Mouse (Mus musculus) embryo, embryonic 10.5 days (tissue): ENCODE results near the gene Lamtor2.

Experiments used
- DNase-seq: peaks from one replicate; pipeline ENCODE4 v3.0.0-alpha.2; 2015; ENCODE audit warnings: low spot score

Lamtor2 gene

DNA sequence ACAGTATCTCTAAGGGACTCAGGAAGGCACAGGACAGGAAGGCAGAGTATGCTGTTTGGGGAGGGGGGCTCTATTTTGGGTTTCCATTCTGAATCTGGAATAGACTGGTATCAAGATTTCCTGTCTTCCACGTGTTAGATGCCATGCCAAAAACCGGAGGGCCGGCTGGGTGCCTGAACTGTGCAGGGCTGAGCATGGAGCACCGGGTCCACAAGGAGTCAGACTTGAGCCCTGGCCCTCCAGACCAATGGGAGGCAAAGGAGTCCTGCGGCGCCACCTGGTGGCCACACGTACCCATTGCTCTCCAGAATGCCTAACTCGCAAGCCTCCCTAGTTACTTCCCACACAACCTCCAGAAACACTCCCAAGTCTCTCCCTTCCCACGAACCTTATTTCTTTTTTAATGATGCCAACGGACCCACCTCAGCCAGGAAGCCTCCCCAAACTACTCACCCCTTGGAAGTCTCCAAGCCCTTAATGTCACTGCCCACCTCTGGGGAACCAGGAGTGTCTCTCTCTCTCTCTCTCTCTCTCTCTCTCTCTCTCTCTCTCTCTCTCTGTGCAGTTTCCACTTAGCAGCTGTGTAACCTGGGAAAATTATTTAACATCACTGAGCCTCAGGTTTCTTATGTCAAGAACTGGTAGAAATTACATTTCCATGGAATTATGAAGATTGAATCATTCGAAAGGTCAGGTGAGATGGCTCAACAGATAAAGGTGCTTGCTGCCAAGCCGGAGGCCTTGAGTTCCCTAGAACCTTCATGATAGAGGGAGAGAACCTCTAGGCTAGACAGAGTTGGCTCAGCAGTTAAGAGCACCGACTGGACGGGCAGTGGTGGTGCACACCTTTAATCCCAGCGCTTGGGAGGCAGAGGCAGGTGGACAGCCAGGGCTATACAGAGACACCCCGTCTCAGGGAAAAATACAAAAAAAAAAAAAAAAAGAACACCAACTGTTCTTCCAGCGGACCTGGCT, 26.4 kb downstream of the Lamtor2 start:
- peak; percentile 95 for DNase-seq

DNA sequence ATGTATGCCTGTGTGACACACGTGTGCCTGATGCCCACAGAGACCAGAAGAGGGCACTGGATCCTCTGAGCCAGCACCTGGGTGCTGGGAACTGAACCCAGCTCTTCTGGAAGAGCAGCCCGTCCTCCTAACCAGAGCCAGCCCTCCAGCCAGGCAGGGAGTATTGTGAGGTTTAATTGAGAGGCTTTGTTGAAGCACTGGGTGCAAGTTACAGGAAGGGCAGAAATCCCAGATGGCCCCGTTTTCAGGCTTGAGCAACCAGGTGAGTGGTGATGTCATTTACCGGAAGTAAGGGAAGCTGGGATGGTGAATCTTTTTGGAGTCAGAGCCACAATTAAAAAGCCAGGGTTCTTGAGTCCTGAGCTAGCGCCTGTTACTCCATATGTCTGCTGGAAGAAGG, 27.9 kb downstream of the Lamtor2 start:
- no peak for DNase-seq

DNA sequence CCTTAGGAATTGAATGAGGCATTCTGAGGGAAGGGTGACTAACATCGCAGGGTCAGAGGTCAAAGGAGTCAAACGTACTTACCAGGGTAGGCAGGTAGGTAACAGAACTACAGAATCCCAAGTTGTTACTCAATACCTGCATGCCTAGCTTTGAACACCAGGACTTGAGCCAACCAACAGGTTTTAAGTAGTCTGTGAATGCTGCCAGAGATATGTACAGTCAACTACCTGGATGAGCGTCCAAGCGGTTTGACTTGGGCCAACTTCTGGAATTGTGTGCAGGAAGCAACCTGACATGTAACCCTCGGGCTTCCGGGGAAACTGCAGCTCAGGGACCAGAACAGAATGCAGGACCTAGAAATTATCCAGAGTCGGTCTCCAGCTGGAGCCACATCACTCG, 29.8 kb downstream of the Lamtor2 start:
- DNase-seq, result no peak

DNA sequence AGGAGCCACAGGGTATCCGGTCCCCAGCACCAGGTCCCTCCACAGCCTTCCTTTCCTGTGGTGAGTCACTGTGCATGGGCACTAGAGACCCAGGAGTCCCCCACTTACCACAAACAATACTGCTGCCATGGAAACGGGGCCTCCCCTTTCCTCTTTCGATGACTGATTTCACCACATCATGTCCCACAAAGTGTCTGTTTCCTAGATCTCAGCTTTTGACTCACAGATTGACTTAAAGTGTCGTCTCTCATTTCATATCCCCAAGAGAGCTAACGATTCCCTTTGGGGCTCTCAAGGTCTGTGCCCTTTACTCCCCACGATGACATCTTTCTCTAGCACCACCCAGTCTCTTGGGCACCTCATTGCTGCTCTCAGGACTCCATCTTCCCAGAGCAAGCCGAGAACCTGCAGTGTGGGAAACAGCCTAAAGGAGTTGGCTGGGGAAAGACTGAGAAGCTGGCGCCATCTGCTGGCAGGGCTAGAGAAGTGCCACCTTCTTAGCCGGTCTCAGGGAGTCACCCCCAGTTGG, 31.0 kb downstream of the Lamtor2 start:
- peak; percentile 89 for DNase-seq

DNA sequence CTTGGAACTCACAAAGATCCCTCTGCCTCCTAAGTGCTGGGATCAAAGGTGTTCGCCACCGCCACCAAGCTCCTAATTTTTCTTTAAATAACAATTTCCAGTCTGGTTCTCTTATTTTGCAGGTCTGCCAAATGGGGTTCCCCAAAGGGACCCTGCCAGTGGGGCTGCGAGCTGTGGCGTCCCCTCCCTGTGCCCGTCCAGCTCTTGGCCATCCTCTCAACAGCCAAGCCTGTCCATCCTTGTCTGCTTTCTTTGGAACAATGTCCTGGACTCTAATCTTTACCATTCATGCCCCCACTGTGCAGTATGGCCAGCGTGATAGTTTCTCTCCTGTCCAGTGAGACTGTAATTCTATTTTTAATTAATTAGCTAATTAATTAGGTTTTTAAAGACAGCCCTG, 31.7 kb downstream of the Lamtor2 start:
- no peak for DNase-seq

DNA sequence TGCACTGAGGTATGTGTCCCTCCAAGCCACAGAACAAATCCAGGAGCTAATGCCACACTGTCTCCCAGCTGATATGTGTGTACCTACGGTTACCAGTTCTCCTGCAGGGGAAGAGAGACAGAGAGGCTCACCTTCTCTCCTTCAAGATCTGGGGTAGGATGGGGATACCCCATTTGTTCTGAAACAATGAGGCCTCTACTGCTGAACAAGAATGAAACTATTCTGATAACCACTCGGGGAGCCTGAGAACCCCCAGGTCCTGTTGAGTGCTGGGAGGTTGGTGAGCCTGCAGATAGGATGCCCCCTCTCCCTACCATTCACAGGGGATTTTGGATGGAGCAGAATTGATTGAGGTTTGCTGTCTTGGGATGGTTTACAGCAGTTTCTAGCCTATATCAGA, 32.8 kb downstream of the Lamtor2 start:
- no peak for DNase-seq

DNA sequence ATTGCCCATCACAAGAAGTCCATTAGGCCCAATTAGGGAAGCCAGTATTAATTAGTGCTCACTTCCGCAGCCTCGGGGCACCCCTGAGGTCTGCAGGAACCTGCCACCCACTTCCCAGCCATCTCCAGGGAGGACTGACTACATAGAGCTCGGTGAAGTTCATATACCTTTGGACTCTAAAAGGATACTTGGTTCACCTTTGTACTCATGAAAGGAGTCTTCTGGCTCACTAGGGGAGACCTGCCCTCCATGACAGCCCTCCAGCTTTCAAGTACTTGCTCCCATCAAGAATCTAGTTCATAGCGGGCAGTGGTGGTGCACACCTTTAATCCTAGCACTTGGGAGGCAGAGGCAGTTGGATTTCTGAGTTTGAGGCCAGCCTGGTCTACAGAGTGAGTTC, 34.5 kb downstream of the Lamtor2 start:
- DNase-seq, result no peak

DNA sequence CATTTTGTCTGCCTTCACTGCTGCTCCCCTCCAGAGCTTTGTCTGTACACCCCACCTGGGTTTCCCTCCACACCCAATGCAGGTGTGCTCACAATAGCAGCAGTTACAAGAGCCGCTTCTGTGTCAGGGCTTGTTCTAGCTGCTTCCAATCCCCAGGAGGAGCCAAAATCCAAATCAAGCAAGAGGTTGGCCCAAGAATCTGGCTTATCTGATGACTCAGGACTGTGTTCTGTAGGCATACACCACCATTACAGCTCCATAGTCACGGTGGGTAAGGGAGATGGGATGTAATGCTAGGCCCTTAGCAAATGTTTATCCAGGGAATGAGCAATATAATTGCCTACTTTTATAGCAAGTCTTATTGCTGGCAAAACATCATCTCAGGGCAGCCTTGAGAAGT, 36.5 kb downstream of the Lamtor2 start:
- no peak for DNase-seq

DNA sequence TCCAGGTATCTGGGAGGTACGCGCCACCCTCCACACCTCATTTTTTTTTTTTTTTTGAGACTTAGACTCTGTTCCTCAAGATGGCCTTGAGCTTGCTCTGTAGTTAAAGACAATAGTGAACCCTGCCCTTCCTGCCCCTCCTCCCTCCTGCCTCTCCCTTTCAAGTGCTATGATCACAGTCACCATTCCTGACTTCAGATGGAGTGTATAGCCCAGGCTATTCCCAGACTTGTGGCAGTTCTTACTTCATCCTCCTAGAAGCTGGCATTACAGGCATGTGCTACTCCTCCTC, 37.8 kb downstream of the Lamtor2 start:
- no peak for DNase-seq

DNA sequence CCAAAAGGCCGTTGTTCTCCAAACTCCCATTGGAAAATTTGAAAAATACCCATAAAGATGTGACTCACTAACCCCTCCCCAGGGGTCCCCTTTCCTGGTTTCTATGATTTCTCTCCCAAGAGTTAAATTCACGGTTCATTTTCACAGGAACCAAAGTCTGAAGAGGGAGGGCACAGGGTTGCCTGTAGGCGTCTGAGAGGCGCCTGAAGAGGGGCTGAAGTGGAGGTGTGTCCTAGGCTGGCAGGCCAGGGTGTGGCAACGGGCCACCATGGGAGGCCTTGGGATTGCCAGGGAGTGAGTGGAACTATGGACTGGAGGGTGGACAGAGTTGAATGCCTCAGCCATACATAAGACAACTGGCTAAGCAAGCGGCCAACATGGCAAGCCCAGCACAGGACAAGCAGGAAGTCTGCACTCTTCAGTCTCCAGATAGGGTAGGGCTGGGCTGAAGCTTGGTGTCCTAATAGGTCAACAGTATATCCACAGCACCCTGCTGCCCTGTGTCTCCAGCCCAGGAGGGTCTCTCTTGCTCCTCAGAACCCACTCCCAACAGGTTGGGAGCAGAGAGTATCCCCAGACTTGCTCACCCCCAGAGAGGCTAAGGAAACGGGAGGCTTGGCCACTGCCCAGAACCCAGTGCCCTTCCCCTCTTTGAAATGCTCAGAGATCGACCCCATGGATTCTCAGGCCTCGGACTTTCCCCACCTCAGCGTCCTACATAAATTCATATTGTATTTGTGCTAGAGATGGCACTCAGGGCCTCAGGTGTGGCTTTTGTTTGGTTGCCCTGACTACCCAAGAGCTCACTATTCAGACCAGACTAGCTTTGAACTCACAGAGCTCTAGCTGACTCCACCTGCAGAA, 38.4 kb downstream of the Lamtor2 start:
- DNase-seq, result no peak

DNA sequence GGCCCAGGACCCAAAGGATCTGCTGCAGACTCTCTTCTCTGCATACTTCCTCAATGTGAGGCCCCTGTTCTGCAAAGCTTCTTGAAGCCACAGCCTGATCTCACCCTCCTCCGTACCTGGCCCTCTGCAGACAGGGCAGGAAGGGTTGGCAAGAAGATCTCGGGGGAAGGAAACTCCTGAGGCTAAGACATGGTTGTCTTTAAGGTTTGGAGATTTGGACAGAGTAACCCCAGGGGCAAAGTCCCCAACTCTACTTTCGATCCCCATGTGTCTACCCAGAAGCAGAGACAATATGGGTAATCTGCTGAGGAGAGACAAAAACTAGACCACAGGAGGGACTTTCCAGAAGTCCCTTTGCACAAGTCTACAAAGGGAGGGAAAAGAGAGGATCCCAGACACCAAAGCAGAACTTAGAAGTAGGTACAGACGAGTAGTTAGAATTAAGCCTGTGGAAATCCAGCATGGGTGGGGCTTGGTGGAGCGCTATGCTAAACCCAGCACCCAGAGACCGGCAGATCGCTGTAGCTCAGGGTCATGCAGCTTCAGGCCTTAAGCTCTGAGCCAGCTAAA, 39.2 kb downstream of the Lamtor2 start:
- DNase-seq, result no peak

DNA sequence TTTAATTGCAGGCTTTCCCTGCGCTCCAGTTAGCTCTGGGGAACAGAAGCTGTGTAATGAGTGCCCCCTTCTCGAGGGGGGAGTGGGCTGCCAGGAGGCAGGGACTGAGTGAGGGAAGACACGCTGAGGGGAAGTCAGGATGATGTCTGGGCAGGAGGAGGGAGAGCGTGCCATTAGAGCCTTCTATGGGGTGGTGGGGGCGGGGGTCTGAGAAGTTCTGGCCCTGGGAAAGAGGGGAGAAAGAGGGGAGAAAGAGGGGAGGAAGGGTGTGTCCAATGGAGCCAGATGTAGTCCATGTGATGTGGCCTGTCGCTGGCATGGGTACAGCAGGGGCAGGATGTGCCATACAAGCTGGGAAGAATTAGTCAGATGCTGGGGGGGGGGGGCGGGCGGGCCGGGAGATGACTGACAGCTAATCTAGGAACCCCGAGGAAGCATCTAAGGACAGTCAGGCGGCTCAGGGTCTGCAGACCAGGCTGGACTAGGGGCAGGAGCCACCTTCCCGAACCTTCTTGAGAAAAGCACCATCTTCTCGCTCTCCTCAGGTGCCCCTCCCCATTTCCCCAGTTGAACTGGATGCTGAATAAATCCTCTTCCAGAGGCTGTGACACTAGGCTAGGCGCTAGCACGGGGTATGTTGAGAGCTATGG, 39.9 kb downstream of the Lamtor2 start:
- DNase-seq, result no peak

DNA sequence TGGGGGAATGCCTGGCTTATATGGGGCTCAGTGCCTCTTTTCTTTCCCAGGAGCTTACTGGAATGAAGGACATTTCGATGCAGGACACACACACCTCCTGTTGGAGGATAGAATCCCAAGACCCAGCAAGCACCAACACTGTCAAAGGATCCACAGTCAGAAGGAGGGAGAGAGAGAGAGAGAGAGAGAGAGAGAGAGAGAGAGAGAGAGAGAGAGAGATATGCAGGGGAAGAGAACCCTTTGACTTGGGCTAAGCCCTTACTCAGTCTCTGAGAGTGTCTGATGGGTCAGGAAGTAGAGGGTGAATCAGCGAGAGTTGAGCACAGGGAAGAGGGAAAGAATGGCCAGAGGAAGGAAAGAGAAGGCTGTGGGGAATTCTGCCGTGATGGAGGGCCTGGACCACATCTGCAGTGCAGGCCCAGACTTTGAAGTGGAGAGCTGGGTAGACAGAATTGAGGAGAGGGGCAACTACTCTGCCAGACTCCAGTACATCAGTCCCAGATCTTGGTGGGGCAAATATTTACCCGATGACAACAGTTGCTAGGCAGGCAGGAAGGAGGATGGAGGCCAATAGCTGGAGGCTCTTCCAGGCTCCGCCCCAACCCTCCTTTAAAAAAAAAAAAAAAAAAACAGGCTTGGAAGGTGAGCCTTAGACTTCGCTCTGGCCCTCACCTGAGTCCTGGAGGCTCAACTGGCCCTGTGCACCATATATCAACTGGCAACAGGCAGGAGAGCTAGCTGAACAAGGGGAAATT, 40.6 kb downstream of the Lamtor2 start:
- DNase-seq, result no peak

DNA sequence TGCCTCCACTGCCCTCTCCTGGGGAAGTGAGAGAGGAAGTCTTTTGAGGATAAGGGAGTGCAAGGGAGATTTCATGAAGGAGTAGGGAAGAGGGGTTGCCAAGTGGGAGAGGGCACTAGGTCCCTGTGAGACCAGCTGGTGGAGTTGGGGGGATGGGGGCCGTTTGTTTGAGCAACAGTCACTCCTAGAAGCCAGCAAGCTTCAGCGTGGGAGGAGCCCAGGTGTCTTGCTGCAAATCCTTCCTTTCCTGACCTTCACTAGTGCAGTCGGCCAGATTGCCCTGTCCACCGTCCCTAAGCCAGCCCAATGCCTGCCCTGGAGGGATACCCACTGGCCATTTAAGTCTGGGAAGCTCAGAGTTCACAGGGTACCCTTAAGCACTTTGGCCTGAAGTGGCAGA, 41.3 kb downstream of the Lamtor2 start:
- DNase-seq, result no peak

DNA sequence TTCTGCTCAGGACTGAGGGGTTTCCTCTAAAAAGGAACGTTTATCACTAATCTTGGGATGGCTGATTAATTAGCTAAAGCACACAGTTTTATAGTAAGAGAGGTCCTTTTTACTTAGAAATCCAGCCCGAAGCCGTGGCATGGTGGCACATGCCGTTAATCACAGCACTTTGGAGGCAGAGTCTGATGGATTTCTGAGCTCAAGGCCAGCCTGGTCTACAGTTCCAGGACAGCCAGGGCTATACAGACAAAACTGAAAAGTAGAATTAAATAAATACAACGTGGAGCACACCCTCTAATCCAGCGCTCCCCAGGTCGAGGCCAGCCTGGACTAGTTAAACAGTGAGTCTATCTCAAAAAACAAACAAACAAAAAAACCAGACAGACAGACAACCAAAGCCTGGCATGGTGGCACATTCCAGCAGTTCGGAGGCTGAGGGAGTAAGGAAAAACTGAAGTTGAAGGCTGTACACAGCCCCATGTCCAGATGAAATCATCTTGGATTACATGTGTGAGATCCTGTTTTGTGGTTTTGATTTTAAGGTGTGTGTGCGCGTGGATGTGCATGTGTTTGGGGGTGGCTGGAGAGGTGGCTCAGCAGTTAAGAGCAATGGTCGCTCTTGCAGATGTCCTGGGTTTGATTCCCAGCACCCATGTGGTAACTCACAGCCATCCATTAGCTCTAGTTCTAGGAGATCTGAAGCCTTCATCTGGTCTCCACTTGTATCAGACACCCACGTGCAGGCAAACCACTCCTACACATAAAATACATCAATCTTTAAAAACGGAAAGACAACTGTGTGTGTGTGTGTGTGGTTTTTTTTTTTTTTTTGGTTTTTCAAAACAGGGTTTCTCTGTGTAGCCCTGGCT, 42.2 kb downstream of the Lamtor2 start:
- DNase-seq, result no peak

DNA sequence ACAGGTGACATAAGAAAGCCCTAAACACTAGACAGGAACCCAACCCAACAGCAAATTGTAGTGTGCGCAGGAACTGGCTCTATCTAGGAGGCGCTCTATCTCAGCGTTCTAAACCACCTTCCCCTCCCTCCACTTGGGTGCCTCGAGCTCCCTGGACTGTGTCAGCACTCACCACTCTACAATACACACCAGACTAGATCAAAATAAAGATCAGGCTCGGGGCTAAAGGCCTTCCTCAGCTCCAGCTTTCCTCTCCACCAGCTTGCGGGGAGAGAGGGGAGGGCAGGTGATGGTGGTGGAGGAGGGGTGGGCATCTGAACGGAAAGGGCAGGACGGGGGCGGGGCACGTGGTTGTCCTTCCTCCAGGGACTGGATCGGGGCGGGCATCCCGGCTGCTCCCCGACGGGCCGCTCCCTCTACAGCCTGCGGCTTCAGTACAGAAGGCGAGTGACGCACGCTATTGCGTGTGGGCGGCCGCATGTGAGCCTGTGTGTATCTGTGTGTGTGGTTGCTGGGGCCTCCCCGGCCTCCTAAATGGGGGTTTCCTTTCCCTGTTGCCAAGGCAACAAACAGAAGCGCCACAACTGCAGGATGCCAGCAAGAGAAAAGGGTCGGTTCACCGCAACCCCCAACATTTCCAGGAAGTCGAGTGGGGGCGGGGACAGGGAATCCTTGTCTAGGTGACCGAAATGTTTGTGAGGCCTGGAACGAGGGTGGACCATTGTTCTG, 43.0 kb downstream of the Lamtor2 start, which contains the start of gene Lmna:
Lmna (minus strand) TSS at position 265 of the 729 bp plus-strand sequence.
- peak; percentile 94 for DNase-seq

DNA sequence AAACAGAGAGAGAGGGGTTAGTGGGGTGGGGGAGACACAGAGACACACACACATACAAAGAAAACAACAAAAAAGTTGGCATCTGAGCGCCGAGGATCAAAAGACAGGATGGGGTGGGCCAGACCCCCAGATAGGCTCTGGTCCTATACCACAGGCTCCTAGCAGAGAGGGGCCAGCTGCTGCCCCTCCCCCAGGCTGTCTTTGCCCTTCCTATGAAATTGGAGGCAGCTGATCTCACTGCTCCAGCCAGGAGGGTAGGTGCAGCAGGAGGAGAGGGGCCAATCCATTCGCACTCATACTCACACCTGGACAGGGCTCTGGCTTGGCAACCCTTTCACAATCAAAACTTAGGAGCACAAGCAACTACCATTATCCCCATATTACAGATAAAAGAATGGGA, 43.6 kb downstream of the Lamtor2 start:
- no peak for DNase-seq

DNA sequence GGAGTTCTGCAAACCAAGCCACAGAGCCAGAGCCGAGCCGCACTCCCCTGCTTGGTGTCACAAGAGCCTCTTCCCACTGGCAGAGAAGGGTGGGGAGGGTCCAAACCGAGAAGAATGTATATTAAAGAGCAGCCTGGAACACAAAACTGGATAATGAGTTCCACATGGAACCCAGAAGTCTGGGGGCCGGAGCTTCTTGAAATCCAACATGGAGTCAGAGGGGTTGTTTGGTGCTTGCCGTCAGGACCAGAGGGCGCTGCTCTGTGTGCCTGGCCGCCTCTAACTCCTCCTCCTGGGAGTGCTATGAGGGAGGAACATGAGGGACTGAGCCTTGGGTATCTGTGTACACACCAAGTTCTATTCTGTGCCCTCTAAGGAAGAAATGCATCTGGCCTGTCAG, 47.1 kb downstream of the Lamtor2 start:
- no peak for DNase-seq

DNA sequence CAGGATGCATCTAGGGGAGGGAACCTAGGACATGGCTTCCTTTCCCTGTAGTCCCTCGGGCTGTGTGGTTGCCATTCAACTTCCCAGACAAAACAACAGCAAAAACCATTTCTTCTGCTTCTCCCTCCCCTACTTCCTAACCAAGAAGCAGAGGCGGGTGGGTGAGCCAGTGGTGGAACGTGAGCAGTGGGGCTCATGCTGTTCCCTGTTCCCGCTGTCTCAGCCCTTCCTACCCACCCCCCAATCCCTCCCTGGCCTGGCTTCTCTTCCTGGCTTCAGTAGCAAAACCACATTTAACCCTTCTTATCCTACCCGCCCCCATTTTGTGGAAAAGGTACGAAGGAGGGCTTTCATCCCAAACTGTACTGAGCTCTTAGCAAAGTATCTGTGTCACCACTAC, 47.8 kb downstream of the Lamtor2 start:
- no peak for DNase-seq
